Mouse (Mus musculus): ENCODE data around the gene Txndc16.

GRCm38 (mm10) chr14:45211431-45211830 lies 8.7 kb downstream of the Txndc16 start:
- no peak for TF ChIP-seq MYC (IDR thresholded peaks at IDR 0.05; ENCODE audit: low read depth, low read length)
- TF ChIP-seq POLR2A (IDR thresholded peaks at IDR 0.05; ENCODE audit: control insufficient read depth in 1 of 2, insufficient read depth in 1 of 2, low read depth in 1 of 2, low read length in 2 of 2, poor library complexity in 1 of 2) = no peak
- TF ChIP-seq HCFC1 (IDR thresholded peaks at IDR 0.05; ENCODE audit: low read depth, low read length) = no peak
- TF ChIP-seq TBP (IDR thresholded peaks at IDR 0.05; ENCODE audit: low read depth, low read length) = no peak
- TF ChIP-seq USF1 (IDR thresholded peaks at IDR 0.05; ENCODE audit: low read depth, low read length) = no peak
- TF ChIP-seq SIN3A (IDR thresholded peaks at IDR 0.05; ENCODE audit: low read length) = no peak
- no peak for TF ChIP-seq MAZ (IDR thresholded peaks at IDR 0.05; ENCODE audit: low read depth, low read length)
- no peak for TF ChIP-seq GATA1 (IDR thresholded peaks at IDR 0.05; ENCODE audit: low read depth, low read length)
- TF ChIP-seq CTCF (IDR thresholded peaks at IDR 0.05 in 2 of 3, conservative IDR thresholded peaks at IDR 0.05 in 1 of 3; ENCODE audit: control insufficient read depth in 1 of 3, insufficient read depth in 1 of 3, low read depth in 2 of 3, low read length in 3 of 3, poor library complexity in 1 of 3, severe bottlenecking in 1 of 3) = no peak
